Mouse (Mus musculus): ENCODE measurements at regions not wholly inside any gene's neighbourhood (a gene's known extent, or its start where the extent isn't known, plus 50 kb on each side); places are given as distances from the start of the nearest gene placed in this dataset.

DNA sequence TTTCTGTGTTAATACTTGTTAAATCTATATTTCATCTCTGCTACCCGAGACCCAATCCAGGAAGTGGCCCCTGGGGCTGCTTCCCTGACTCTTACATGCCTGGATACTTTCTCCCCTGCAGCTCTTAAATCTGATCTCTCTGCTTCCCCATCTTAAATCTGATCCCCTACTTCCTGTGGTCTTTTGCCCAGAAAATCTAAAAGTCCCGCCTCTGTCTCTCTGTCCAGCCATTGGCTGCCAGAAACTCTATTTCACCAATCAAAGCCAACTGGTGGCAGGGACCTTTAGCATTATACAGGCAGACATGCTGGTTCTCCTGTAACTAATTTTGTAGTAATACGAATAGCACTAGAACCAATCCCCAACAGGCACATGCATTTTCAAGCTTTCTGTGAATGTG lies 59.0 kb upstream of the Ccdc91 start:
- no peak for DNase-seq (ENCODE audit: low spot score in 2 of 2)

DNA sequence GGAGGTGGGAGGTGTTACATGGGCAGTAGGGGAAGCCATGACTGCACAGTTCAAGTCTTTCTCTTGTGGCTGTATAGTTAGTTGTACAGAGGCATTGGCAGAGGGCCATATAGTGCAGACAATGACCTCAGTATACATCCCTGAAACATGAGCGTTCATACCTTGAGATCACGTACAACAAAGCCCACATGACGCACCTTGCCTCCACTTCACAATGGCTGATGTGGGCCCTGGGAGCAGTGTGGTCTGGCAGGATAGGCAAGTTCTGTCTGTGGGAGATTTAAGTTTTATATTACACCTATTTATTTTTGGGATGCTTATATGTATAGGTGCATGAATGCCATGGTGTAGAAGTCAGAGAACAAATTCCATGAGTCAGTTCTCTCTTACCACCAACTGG lies 61.9 kb upstream of the Ccdc91 start:
- no peak for DNase-seq (ENCODE audit: low spot score in 2 of 2)

DNA sequence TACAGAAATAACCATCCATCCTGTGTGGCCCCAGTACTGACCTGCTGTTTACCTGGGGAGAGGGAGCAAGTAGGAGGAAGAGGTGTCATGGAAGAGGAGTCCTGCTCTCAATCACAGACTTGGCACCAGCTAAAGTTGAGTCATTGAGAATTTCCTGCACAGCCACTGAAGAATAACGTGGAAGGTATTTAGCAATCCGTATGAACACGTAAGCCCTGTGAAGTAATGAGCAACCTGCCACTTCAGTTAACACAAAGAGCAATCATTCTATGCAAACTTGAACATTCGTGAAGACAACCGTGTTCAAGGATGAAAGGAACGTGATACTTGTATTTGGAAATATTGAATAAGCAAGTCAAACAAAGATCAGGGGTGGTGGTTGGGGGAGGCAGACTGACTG lies 77.6 kb upstream of the Ccdc91 start:
- DNase-seq (ENCODE audit: low spot score in 2 of 2) = no peak

DNA sequence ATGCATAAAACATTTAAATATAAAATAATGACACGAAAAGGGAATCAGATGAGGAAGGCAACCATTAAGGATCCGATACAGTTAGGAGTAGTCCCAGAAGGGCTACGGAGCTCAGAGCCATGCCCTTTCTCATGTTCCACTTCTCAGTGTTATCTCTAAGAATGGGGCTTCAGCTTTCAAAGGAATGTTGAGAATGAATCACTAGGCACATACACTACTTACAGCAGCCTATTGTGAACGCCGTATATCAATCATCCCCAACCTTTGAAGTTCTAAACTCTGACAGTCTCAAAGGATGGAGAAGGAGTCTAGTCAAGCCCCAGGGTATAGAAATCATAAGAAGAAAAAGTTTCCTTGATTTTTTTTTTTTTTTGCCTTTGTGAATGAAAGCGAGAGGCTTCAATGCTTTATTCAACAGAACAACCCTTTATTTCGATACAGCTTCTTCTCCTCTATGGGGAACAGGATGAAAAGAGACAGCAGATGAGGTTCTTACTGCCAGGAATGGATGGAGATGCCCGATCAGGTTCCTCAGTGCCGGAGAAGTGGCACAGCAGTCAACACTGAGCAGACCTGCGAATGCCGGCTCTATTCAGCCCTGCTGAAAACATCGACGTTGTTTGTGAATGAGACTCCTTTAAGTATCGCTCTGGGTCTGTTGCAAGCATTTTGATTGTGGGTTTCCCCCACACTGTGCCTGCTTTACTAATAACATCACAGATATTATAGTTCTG lies 84.0 kb upstream of the Ccdc91 start:
- no peak for DNase-seq (ENCODE audit: low spot score in 2 of 2)

DNA sequence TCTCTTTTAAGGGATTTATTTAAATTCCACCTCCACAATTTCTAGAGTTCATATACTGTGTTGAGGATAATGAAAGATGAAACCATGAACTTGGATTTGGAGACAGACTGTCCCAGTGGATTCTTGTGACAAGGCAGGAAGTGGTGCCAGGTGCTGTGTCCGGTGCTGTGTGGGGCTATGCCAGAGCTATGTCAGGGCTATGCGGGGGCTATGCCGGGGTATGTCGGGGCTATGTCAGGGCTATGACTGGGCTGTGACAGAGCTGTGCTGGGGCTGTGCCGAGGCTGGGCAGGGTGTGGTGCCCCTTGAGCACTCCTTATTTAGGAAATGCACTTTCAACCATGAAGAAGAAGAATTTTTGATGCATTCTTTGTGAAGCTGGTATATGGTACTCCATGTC lies 85.1 kb upstream of the Ccdc91 start:
- no peak for DNase-seq (ENCODE audit: low spot score in 2 of 2)

DNA sequence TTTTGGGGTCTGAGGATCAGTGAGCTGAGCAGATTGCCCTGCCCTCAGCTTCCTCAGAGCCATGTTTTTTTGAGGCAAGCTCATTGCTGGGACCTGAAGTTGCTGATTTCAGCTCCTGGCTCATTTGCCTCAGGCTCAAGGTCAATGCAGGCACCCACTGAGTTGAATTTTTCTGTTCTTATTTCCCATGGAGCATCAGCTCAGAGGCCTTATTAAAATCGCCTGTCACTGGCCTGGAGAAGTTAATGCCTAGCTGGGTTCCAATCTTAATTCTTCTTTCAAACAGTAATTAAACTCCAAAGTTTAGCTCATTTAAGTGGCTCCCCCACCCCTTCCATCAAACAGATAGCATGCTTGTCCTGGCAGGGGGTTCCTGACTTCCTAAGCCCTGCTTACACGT lies 86.9 kb upstream of the Ccdc91 start:
- DNase-seq (ENCODE audit: low spot score in 2 of 2) = no peak

DNA sequence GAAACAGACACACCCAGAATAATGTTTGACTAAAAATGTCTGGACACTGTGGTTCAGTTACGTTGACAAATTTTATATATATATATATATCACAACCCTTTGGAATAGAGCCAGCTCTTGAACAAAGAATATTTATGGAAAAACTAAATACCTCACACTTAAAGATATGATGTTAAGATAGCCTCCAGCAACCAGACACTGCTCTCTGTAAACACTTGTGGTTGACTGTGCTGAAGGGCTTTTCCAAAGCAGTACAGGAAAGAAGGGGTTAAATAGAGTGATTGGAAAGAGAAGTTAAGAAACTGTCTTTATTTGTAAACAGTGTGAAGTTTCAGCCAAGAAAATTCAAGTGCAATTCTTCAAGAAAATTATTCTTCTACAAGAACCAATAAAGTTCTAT lies 90.0 kb upstream of the Ccdc91 start:
- DNase-seq (ENCODE audit: low spot score in 2 of 2) = no peak

DNA sequence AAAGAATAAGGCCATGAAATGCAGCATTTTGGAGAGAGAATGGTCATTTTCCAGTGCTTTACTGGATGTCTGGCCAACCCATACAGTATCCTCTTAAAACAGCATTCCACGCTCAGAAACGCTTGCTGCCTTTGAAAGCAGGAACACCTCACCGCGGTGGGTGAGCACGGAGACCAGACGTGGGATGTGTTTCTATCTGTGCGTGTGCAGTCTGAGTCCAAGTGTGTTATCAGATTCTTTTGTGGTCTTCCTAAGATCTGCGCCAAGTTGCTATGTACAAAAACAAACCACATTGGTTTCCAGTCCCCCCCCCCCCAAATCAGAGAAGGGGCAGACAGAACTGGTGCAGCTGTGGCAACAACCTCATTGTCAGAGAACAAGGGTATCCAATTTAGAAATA lies 95.1 kb upstream of the Ccdc91 start:
- no peak for DNase-seq (ENCODE audit: low spot score in 2 of 2)

DNA sequence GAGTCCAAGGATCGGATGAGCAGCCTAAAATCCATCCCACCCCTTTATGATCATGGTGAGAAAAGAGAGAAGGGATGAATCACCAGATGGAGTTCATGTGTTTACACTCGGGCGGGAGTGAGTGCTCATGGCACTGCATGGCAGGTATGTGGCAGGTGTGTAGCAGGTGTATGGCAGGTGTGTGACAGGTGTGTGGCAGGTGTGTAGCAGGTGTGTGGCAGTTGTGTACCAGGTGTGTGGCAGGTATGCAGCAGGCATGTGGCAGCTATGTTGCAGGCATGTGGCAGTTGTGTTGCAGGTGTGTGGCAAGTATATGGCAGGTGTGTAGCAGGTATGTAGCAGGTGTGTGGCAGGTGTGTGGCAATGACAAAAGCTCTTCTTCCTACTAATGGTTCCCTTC lies 97.9 kb upstream of the Ccdc91 start:
- DNase-seq (ENCODE audit: low spot score in 2 of 2) = no peak

DNA sequence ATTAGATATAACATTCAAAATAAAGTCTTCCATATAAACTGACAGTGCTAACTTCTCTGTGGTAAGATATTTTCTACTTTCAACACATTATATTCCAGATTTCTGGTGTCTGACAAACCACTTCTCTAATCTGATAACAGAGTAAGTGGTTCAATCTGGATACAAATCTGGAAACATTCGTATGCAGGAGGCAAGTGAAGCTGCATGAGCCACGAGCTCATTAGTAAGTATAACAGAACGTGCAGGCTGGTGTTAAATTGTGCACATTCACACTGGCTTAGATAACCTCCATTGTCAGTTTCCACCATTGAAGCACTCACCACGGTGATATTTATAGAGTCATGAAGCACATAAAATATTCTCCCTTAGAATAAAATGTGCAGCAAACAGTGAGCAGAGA lies 103.9 kb upstream of the Ccdc91 start:
- DNase-seq (ENCODE audit: low spot score in 2 of 2) = no peak

DNA sequence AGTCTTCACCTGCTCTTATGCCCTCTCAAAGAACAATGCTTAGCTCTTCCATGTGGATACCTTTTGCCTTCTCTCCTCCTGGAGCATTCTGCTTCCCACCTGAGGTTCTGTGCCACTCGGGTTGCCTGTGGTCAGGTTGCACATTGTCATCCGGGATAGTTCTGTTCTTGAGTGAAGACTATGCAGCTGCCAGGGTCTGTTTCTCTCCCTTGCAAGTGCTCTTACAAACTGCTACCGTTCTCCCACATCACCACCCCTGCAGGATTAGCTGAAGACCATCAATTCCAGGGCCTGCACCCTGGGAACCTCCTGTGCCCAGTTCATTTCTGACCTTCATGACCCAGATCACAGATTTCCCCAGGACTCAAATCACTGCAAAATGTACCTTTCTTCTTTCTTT lies 104.3 kb upstream of the Ccdc91 start:
- no peak for DNase-seq (ENCODE audit: low spot score in 2 of 2)

DNA sequence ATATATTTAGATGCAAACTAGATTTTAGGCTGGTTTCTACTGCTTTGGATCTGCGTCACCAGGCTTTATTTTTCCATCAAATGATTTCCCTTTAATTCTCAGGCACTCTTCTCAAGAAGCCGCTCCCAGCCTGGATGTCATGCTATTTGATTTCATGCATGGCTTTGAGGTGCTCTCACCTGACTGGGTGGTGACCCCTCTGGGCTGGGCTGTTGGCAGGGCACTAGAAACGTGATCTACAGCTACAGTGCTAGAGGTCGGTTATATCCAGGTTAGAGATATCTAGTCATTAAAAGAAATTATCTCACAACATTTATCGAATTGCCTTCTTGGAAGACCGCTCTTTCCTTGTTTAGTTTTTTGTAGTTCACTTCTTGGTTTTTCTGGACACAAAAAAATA lies 98.9 kb upstream of the Pthlh start:
- DNase-seq (ENCODE audit: low spot score in 2 of 2) = no peak

DNA sequence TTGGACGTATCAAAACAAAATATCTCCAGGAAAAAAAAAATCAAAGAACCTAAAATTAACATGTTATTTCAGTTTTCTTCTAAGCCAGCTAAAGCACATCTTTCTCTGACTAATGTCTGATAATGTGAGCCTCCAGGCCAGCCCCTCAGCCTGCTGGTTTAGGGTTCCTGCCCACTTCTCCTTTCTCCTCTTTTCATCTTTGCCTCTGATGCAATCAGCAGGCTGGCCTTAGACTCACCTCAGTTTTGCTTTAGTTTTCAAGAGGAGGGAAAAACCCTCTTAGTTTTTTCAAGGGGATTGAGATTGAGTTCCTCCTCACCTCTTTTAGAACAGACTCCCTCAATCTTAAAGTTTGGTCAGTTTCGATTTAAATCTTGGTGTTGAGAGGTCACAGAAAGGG lies 93.0 kb upstream of the Pthlh start:
- no peak for DNase-seq (ENCODE audit: low spot score in 2 of 2)

DNA sequence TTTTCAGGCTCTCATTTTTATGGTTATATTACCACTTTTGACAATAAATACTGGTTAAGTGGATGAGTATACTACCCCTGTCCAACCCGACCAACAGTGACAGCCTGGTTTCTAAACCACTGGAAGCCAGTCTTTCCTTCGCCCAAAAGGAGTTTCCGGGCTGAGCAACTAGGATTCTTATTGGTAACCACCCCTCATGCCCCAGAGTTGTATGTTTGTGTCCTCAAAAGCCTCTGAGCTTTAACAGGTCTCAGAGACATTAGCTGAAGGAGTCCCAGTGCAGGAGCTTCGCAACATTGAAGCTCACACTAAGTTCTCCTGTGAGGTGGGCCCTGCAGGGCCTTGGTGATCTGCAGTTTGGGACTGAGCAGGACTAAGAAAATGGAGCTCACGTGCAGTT lies 92.6 kb upstream of the Pthlh start:
- DNase-seq (ENCODE audit: low spot score in 2 of 2) = no peak

DNA sequence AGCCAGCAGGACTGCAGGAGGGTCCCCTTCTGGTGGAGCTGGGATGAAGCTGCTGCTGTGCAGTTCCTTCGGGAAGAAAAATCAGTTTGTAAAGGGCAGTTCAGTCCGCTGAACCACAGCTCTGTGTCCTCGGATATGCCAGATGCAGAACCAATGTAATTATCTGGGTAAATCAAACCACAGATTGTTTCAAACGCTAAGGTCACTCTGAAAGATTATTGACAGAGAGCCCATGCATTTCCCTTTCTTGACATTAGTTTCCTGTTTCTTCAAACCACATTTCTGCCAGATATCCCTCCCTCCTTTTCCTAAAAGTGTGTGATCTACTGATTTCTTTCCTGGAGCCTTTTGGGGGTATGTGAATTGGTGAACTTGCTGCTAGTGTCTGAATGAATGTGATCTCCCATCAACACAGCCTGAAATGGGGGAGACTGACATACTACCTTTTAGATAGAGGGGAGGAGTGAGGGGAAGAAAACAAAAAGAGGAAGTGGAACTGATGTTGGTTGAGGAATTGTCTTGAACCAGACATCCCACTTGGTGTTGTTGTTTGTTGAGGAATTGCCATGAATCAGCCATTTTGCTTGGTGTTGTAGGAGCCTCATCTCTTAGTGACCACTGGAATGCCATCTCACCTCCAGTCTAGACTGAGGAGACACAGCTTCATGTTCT lies 85.7 kb upstream of the Pthlh start:
- DNase-seq (ENCODE audit: low spot score in 2 of 2) = no peak

DNA sequence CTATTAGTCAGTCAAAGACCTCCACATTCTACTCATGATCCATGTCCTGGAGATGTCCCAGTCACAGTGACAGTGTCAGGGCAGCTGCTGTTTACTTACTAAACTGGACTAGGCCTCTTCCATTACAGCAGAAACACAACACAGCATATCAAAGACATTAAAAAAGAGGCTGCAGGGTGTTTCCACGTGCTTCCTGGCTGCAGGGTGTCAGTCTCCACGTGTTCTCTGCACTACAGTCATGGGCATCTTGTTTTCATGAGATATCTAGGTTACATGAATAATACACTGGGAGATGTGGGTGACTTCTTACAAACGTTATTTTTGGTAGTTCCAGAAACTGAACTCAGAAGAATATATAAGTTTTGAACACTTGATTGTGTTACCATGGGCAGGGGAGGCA lies 84.6 kb upstream of the Pthlh start:
- DNase-seq (ENCODE audit: low spot score in 2 of 2) = no peak

DNA sequence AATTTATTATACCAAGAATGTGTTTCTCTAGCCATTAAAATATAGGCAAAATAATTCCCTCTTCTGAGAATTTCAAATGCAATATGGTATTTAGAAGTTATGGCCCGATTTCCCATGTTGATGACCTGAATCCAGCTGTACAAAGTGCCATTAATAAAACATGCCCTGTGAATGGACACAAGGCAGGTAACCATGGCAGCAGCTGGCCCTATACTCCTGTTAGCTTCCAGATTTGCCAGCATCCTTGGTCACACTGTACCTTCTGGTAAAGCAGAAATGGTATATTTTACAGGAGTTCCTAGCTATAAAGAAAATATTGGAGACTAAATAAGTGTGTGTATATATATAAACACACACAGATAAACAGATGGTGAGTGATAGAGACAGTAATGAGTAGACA lies 77.1 kb upstream of the Pthlh start:
- no peak for DNase-seq (ENCODE audit: low spot score in 2 of 2)

DNA sequence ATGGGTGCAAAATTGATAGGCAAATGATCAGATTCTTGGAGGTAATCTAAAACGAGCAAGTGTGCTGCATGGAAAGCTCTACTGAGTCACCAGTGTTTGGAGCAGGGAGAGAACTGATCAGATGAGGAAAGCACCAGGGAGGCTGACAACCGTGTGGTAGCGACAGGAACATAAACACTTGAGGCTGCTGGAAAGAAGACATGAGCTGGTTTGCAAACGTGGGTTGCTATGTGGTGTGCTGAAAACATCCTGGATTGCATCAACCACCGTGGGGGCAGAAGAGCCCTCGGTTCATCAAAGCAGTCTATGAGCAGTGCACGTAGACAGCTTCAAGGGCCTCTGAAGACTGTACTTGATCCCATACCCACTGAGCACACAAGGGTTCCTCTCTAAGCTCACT lies 69.0 kb upstream of the Pthlh start:
- DNase-seq (ENCODE audit: low spot score in 2 of 2) = peak; percentile 41 to 45

DNA sequence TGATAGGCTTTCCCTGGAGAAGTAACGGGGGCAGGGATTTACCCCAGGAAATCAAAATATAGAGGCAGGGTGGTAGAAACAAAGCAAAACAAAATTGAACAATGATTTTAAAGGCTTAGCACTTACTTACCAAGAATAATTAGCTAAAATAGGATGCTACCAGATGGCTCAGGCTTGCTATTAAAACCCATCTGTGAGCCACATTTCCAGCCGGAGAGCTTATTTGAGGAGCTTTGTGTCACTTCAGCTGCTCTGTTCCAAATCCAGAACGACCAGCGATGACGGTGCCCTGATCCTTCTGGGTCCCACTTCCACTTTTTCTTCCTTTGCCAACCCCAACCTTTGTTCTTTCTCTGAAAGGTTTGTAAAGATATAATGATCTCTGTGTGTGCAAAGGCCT lies 65.2 kb upstream of the Pthlh start:
- DNase-seq (ENCODE audit: low spot score in 2 of 2) = peak; percentile 57 to 69

DNA sequence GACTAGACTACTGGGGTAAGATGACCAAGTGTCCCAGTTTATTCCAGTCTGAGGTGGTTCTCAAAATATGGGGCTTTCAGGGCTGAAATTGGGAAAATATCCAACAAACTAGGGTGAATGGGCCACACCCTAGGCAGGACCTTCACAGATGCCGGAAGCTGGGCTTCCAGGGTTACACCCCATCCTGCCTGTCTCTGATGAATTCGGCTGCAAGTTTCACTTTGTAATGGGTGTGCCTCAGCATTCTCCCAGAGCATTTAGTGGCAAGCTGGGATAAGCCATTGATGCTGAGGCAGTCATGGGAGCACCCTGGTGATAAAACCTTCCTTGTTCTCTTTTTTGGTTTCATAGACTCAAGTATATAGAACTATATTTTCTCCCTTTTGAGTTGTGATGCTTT lies 60.4 kb upstream of the Pthlh start:
- DNase-seq (ENCODE audit: low spot score in 2 of 2) = no peak

DNA sequence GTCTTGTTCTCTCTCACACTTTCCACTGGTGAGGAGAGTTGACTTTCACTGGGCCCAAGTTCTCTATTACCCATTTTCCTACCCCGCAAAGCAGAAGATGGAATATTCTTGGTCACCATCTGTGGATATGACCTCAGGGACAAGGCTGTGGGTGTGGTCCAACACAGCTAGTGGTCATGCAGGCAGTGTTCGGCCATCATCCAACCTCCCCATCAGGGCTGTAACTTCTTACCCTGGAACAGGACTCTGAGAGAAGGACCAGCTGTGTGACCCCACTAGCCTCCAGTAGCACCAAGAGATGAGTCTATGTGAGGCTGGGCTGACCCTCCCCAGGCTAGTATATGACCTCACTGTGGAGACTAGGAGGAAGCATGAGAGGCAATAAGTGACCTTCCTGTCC lies 54.1 kb upstream of the Pthlh start:
- DNase-seq (ENCODE audit: low spot score in 2 of 2) = no peak

DNA sequence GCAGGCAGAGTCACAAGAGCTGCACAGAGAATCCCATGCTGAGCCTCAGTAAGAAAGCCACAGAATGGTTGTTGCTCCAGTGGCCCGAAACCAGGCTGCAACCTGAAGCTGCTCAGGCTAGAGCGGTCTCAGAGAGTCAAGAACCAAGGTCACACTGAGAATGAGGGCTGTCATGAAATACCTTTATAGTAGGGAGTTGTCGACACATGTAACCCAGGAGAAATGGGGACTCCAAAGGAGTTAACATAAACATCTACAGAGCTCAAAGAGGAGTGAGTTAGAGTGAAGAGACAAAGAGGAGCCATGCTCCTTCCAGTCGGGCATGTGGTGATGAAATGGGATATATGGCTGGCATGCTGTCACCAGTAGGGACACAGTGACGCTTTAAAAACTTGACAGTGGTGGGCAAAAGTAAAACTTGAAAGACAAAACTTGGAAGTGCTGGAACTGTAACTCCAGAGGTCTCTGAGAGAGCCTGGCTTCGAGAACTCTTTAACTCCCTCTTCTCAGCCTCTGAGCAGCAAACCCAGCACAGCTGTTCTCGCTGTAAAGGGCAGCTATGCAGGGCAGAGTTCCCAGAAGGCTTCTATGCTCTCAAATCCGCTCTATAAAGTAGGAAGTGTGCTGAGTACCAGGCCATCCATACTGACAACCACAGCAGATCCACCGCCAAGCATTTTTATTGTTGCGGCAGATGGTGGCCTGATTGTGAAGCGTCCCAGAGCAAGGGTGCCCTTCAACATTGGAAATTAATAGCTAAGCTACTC lies 52.9 kb upstream of the Pthlh start:
- no peak for DNase-seq (ENCODE audit: low spot score in 2 of 2)

DNA sequence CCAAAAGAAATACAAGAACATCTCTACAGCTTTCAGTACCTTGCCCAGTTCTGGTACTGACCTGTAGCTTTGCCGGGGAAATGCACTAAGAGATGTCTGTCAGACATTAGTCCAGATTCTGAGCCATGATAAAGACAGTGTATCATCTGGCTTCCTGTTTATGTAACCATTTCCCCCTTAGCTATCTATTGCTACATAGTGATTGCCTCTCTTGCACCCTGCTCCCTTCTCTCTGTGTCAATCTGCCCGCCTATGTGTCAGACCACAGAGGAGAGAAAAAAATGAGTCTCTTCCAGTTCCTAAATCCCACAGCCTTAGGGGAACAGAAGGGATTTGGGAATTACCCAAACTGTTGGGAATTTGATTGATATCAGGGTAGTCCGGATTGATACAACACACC lies 52.2 kb upstream of the Pthlh start:
- no peak for DNase-seq (ENCODE audit: low spot score in 2 of 2)

Measured in right cerebral cortex, adult 2 months (tissue).